Mouse (Mus musculus) midbrain, embryonic 14.5 days (tissue): Measurements from ENCODE around the gene Usp10. TPM values are rescaled to one million over a fixed set of nuclear protein-coding genes. Genes with fewer than 3 reads are reported as not detected.

Experiments
- ATAC-seq: fragments of 200-750 bp; cut with Nextera tagmentation; 2 replicates; pipeline ENCODE4 v1.8.0; 2017; ENCODE audit warnings: moderate number of reproducible peaks, moderate library complexity; ENCODE audit not compliant: low FRiP score, low TSS enrichment
- DNase-seq: peaks from one replicate; pipeline ENCODE4 v3.0.0-alpha.2; 2015
- H3K27ac ChIP-seq: fragments of 300-500 bp; sonication (generic); replicated peaks from 2 replicates; pipeline ENCODE4 v1.5.1; 2014; ENCODE audit warnings: mild to moderate bottlenecking, low read depth, low read length, moderate library complexity
- H3K27me3 ChIP-seq: fragments of 300-500 bp; sonication (generic); 2 replicates; pipeline ENCODE4 v1.6.1; 2014; ENCODE audit warnings: low read length, control low read depth, mixed read lengths; ENCODE audit not compliant: control insufficient read depth, insufficient read depth
- H3K36me3 ChIP-seq: fragments of 300-500 bp; sonication (generic); 2 replicates; pipeline ENCODE4 v1.6.1; 2014; ENCODE audit warnings: low read length, control low read depth; ENCODE audit not compliant: control insufficient read depth, insufficient read depth
- H3K4me1 ChIP-seq: fragments of 300-500 bp; sonication (generic); 2 replicates; pipeline ENCODE4 v1.6.1; 2014; ENCODE audit warnings: mild to moderate bottlenecking, antibody characterized with exemption, low read length, control low read depth; ENCODE audit not compliant: control insufficient read depth, insufficient read depth
- H3K4me2 ChIP-seq: fragments of 300-500 bp; sonication (generic); 2 replicates; pipeline ENCODE4 v1.6.1; 2014; ENCODE audit warnings: mild to moderate bottlenecking, low read length, moderate library complexity
- H3K4me3 ChIP-seq: fragments of 300-500 bp; sonication (generic); replicated peaks from 2 replicates; pipeline ENCODE4 v1.5.1; 2014; ENCODE audit warnings: low read depth, low read length
- H3K9ac ChIP-seq: fragments of 300-500 bp; sonication (generic); replicated peaks from 2 replicates; pipeline ENCODE4 v1.6.1; 2014; ENCODE audit warnings: mild to moderate bottlenecking, low read length, moderate library complexity
- H3K9me3 ChIP-seq: fragments of 300-500 bp; sonication (generic); 2 replicates; pipeline ENCODE4 v1.6.1; 2016; ENCODE audit warnings: low read length, control low read depth, mixed read lengths; ENCODE audit not compliant: control insufficient read depth
- WGBS: fragments of 180-500 bp; shearing (Covaris S2); extraction: QIAGEN DNeasy Blood & Tissue Kit; methylation state at CpG from one replicate; pipeline ENCODE4 v1.1.7; 2014; 5-methylcytosine and 5-hydroxymethylcytosine counted together
- polyA plus RNA-seq: library from polyadenylated mRNA; unstranded; fragments of >200 nt; fragmentation: Nextera tagmentation; extraction: Ambion mirVana; gene quantifications from 2 replicates; pipeline ENCODE4 v1.2.1, GENCODE M21; 2014

Usp10 gene
- polyA plus RNA-seq, 1 experiment from 2014 or later, result 106 TPM

- no peak overlapping the region for H3K9ac ChIP-seq
- 88% methylated on average over 2 of the region's 2 CpGs for WGBS
- no peak overlapping the region for H3K27ac ChIP-seq
- ATAC-seq (no peak), DNase-seq (no peak)
- H3K36me3 ChIP-seq, result peaks cover 68% of the 10 kb centered on the region
- H3K9me3 ChIP-seq, result no peaks in the 10 kb centered on the region
- H3K27me3 ChIP-seq, result no peaks in the 10 kb centered on the region
- H3K4me2 ChIP-seq, result no peak overlapping the region
- H3K4me1 ChIP-seq, result no peaks in the 10 kb centered on the region
- no peak overlapping the region for H3K4me3 ChIP-seq
Measured at GRCm38 (mm10) chr8:119939336-119939735, 29.2 kb downstream of the Usp10 start.

DNA sequence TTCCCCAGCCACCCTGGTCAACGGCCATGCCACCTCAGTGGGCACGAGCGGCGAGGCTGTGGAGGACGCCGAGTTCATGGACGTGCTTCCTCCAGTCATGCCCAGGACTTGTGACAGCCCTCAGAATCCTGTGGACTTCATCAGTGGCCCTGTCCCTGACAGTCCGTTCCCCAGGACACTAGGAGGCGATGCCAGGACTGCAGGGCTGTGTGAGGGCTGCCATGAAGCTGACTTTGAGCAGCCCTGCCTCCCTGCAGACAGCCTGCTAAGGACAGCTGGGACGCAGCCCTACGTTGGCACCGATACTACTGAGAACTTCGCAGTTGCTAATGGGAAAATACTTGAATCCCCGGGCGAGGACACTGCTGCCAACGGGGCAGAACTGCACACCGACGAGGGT lies 31.3 kb downstream of the Usp10 start:
- WGBS, result 96% methylated on average over 18 of the region's 18 CpGs
- peaks cover 58% of the 10 kb centered on the region for H3K36me3 ChIP-seq
- H3K4me1 ChIP-seq, result no peaks in the 10 kb centered on the region

DNA sequence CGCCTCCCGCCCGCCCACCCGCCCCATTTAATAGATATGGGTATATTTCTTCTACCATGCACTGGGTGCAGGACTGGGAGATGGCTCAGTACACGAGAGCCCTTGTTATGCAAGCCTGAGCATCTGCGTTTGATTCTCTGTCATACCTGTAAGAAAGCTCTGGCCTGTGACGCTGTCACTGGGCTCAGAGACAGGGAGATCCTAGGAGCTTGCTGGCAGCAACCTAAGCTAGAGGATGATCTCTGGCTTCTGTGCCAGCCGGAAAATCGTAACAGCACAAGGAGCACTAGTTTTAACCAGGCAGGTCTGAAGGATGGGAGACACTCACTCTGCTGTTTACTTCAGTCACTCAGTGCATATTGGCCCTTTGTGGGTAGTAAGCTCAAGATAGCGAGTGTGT lies 33.5 kb downstream of the Usp10 start:
- no peaks in the 10 kb centered on the region for H3K27me3 ChIP-seq
- H3K9me3 ChIP-seq, result no peaks in the 10 kb centered on the region
- no peak overlapping the region for H3K27ac ChIP-seq
- H3K9ac ChIP-seq, result no peak overlapping the region
- H3K4me3 ChIP-seq, result no peak overlapping the region
- WGBS, result 96% methylated on average over 10 of the region's 10 CpGs
- H3K36me3 ChIP-seq, result peaks cover 59% of the 10 kb centered on the region
- H3K4me2 ChIP-seq, result no peak overlapping the region
- ATAC-seq, result no peak
- DNase-seq, result no peak
- no peaks in the 10 kb centered on the region for H3K4me1 ChIP-seq

More for the DNA sequence above, 31.3 kb downstream of the Usp10 start:
- DNase-seq, result no peak
- H3K9ac ChIP-seq, result no peak overlapping the region
- no peak overlapping the region for H3K4me3 ChIP-seq
- H3K27me3 ChIP-seq, result no peaks in the 10 kb centered on the region
- H3K4me2 ChIP-seq, result no peak overlapping the region
- no peak for ATAC-seq
- no peak overlapping the region for H3K27ac ChIP-seq
- H3K9me3 ChIP-seq, result no peaks in the 10 kb centered on the region

DNA sequence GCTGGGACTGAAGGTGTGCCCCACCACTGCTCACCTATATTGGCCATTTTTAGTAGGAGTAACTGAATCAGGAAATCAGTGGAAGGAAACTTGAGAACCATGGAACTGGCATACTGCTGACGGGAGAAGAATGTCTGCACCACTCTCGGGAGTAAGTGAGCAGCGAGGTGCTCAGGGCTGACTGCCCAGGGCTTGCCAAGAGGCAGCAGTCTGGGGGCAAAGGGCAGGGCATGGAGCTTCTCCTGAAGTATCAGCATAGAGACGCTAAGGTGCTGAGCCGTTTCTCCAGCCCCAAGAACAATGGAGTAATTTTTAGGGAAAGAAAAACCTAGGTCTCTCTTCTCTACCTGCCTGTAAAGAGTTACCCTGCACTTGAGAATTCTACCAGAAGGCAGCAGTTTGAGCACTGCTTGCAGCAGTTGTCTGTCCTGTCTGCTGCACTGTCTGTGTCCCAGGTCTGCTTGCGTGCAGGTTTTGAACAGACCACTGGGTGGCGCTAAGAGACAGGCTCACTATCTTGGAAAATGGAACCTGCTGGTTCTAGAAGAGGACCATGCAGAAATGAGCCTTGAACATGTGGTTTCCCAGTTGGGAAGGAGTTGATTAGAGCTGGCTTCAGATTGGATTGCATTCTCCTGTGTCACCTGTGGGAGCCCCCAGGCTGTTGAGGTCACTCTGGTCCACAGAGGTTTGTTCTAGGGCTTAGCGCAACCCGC lies 34.1 kb downstream of the Usp10 start:
- Histone ChIP-seq H3K4me2 (no peak overlapping the region), H3K9me3 (no peaks in the 10 kb centered on the region), H3K27me3 (no peaks in the 10 kb centered on the region), H3K27ac (no peak overlapping the region), H3K36me3 (peaks cover 61% of the 10 kb centered on the region), H3K4me1 (no peaks in the 10 kb centered on the region), H3K9ac (no peak overlapping the region), H3K4me3 (no peak overlapping the region)
- 68% methylated on average over 9 of the region's 9 CpGs for WGBS
- DNase-seq, result peak; percentile 85
- peak; percentile 14; the same call in 1 of the 2 replicates for ATAC-seq

DNA sequence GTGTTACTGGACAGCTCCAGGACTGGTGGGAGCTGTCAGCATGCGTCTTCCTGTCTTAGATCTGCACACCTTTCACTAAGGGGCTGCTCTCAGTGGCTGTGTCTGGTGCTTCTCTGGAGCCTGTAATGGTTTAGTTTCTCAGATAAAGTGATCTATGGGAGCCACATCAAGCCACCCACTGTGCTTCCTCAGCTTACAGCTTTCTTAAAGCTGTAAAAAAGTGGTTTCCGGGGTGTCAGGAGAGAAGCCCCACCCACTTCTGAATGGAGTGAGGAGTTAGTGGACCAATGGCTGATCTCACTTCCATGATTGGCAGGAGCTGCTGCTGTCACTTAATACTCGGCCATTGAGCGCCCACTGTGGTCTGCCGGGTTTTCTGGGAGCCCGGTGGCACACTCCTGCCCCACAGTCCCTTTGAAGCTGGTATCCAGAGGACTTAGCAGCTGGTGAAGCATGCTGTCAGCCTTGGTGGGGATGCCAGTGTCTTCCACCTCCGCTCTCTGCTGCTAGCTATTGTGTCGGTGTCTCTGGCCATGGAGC lies 36.2 kb downstream of the Usp10 start:
- WGBS, result 81% methylated on average over 8 of the region's 8 CpGs
- Histone ChIP-seq H3K9ac (no peak overlapping the region), H3K27me3 (no peaks in the 10 kb centered on the region), H3K36me3 (peaks cover 71% of the 10 kb centered on the region), H3K4me3 (no peak overlapping the region), H3K4me1 (no peaks in the 10 kb centered on the region), H3K27ac (no peak overlapping the region; the same call in 1 of the 2 replicates), H3K4me2 (no peak overlapping the region), H3K9me3 (no peaks in the 10 kb centered on the region)
- DNase-seq (no peak), ATAC-seq (no peak)

GRCm38 (mm10) chr8:119947653-119948052 lies 37.5 kb downstream of the Usp10 start:
- Histone ChIP-seq H3K36me3 (peaks cover 71% of the 10 kb centered on the region), H3K27me3 (no peaks in the 10 kb centered on the region), H3K9ac (no peak overlapping the region), H3K4me3 (no peak overlapping the region), H3K4me1 (no peaks in the 10 kb centered on the region), H3K9me3 (no peaks in the 10 kb centered on the region), H3K27ac (no peak overlapping the region), H3K4me2 (no peak overlapping the region)
- DNase-seq (no peak), ATAC-seq (no peak)
- 92% methylated on average over 19 of the region's 19 CpGs for WGBS

GRCm38 (mm10) chr8:119948340-119948739 lies 38.2 kb downstream of the Usp10 start:
- Histone ChIP-seq H3K27ac (0 out of 2 replicates have a peak overlapping the region, but pooled peaks have one; percentile 22), H3K9ac (no peak overlapping the region), H3K4me3 (no peak overlapping the region), H3K9me3 (no peaks in the 10 kb centered on the region), H3K4me1 (no peaks in the 10 kb centered on the region), H3K36me3 (peaks cover 73% of the 10 kb centered on the region), H3K27me3 (no peaks in the 10 kb centered on the region), H3K4me2 (no peak overlapping the region)
- ATAC-seq, result no peak
- peak; percentile 30 for DNase-seq
- WGBS, result 67% methylated on average over 15 of the region's 15 CpGs

DNA sequence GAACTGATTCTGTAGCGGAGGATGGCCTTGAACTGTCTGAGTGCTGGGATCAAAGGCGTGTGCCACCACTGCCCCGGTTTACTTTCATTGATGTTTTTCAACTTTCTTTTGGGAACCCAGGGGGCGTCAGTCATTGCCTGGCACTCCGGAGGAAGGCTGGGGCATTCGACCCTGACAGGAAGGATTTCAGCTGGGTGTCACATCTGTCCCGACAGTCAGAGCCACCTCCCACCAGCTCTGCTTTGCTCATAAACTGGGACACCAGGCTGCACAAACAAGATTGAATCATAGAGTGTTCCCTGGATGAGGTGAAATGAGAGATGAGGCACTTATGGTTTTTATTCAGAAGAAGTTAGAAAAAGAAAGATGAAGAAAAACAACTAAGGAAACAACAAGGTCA lies 42.1 kb downstream of the Usp10 start:
- no peak overlapping the region for H3K4me3 ChIP-seq
- H3K4me1 ChIP-seq, result no peaks in the 10 kb centered on the region
- H3K4me2 ChIP-seq, result no peak overlapping the region
- 77% methylated on average over 7 of the region's 7 CpGs for WGBS
- H3K27me3 ChIP-seq, result no peaks in the 10 kb centered on the region
- no peaks in the 10 kb centered on the region for H3K9me3 ChIP-seq
- no peak overlapping the region for H3K27ac ChIP-seq
- no peak for ATAC-seq
- peaks cover 91% of the 10 kb centered on the region for H3K36me3 ChIP-seq
- no peak for DNase-seq
- no peak overlapping the region for H3K9ac ChIP-seq

DNA sequence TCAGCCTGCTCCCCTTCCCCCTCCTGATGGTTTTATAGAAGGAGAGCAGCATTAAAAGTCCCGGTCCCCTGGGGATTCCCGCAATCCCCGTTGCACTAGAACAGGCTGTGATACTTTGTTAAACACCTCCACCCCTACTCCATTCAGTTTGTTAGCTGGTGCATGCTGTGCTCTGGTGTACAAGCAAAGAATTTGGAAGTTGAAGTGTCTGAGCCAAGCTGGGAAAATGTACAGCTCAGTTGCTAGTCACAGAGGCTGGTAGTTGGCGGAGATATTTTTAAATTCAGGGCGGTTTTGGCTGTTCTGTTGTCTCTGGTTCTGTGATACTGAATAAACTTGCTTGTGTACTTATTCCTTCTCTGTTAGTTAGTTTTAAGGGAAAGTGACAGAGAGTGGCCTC lies 42.6 kb downstream of the Usp10 start:
- 72% methylated on average over 5 of the region's 5 CpGs for WGBS
- H3K27me3 ChIP-seq, result no peaks in the 10 kb centered on the region
- no peaks in the 10 kb centered on the region for H3K9me3 ChIP-seq
- peaks cover 91% of the 10 kb centered on the region for H3K36me3 ChIP-seq
- no peak for ATAC-seq
- H3K4me2 ChIP-seq, result no peak overlapping the region
- no peak overlapping the region for H3K4me3 ChIP-seq
- DNase-seq, result no peak
- no peaks in the 10 kb centered on the region for H3K4me1 ChIP-seq
- H3K27ac ChIP-seq, result no peak overlapping the region
- no peak overlapping the region for H3K9ac ChIP-seq
